Mouse (Mus musculus) gastrocnemius, postnatal 10 days (tissue): ENCODE data around the gene Gpr39. TPM values are rescaled to one million over a fixed set of nuclear protein-coding genes. Genes with fewer than 3 reads are reported as not detected.

Experiments used
- total RNA-seq, 2 experiments: library from RNA; stranded (reverse); gene quantifications; 2 replicates each; pipeline ENCODE4 v1.2.3; 2021

Gpr39 gene
- total RNA-seq, 2 experiments from 2014 or later: 0.14 to 0.34 TPM

Other genes with a start within 250 kb of the Gpr39 start
- 10 to 100 TPM; 83.7 to 94.4 TPM for gene Actr3, start 241.3 kb upstream of the Gpr39 start, total RNA-seq
- gene Slc35f5, start 116.4 kb upstream of the Gpr39 start, total RNA-seq: 10 to 100 TPM; 23.6 to 26.4 TPM
- gene Lypd1, start 236.1 kb downstream of the Gpr39 start, total RNA-seq: under 1 TPM; 0.28 to 0.41 TPM